In genomic region chr8:39315521-39316233, GRCm38 (mm10) we compare ENCODE assay signal across 17 mouse cellular contexts.
DNase-seq lines count a peak whose midpoint lies in the region; ATAC-seq and TF ChIP-seq lines count a peak whose summit lies in the region.
"Had no signal": no experiment of that assay in that cellular context is flagged by ENCODE, and none has a peak within 500 bp of the region (broad histone marks: within the 10 kb centered on the region; RNA-seq: fewer than 3 reads in every experiment).

No protein-coding gene starts in this region.

- 75% methylated on average over 10 of the region's 10 CpGs for WGBS in midbrain, embryonic 16.5 days
- WGBS in midbrain, postnatal 0 days: 69% methylated on average over 10 of the region's 10 CpGs
- WGBS in limb, embryonic 13.5 days: 37% methylated on average over 10 of the region's 10 CpGs

- H3K27ac ChIP-seq in midbrain, embryonic 16.5 days (ENCODE audit: low read length): no peak overlapping the region
- no peak overlapping the region for H3K27ac ChIP-seq in midbrain, postnatal 0 days (ENCODE audit: low read depth, low read length)
- H3K27ac ChIP-seq in limb, embryonic 13.5 days: no peak overlapping the region
- H3K27ac ChIP-seq: hindbrain, postnatal 0 days; liver, embryonic 15.5 days; neural tube, embryonic 12.5 days had no signal

- DNase-seq in frontal cortex, postnatal 14 days (ENCODE audit: low spot score in 2 of 2): no peak
- no peak for DNase-seq in midbrain, postnatal 0 days (ENCODE audit: low spot score)
- peak; percentile 7 to 18 for DNase-seq in cerebellum, postnatal 10 days
- no peak for DNase-seq in spleen, postnatal 14 days (ENCODE audit: low spot score in 2 of 2)
- DNase-seq in heart, adult 9 months (ENCODE audit: low spot score in 2 of 2): no peak
- DNase-seq: adrenal gland, adult 2 months; kidney, adult 18-20 months; kidney, postnatal 25 days; lung, postnatal 14 days; thymus, adult 18-20 months had no signal

- no peak for TF ChIP-seq CTCF in midbrain, postnatal 0 days (IDR thresholded peaks at IDR 0.05)

- H3K9ac ChIP-seq in midbrain, embryonic 16.5 days (ENCODE audit: low read depth, low read length): no peak overlapping the region
- no peak overlapping the region for H3K9ac ChIP-seq in midbrain, postnatal 0 days (replicated peaks; ENCODE audit: low read length, poor library complexity, severe bottlenecking)
- H3K9ac ChIP-seq in limb, embryonic 13.5 days: no peak overlapping the region
- H3K9ac ChIP-seq: liver, embryonic 15.5 days; neural tube, embryonic 12.5 days had no signal

- no peak overlapping the region for H3K4me3 ChIP-seq in midbrain, embryonic 16.5 days (ENCODE audit: low read depth, low read length)
- no peak overlapping the region for H3K4me3 ChIP-seq in midbrain, postnatal 0 days (ENCODE audit: low read depth, low read length)
- no peak overlapping the region for H3K4me3 ChIP-seq in limb, embryonic 13.5 days
- H3K4me3 ChIP-seq: liver, embryonic 15.5 days; megakaryocyte, embryonic 14.5 days; neural tube, embryonic 12.5 days had no signal

- H3K9me3 ChIP-seq in midbrain, embryonic 16.5 days (replicated peaks; ENCODE audit: control insufficient read depth, low read length, poor library complexity, severe bottlenecking): no peaks in the 10 kb centered on the region
- H3K9me3 ChIP-seq in midbrain, postnatal 0 days (ENCODE audit: low read length): no peaks in the 10 kb centered on the region
- H3K9me3 ChIP-seq in limb, embryonic 13.5 days: no peaks in the 10 kb centered on the region
- H3K9me3 ChIP-seq: liver, embryonic 15.5 days; megakaryocyte, embryonic 14.5 days; neural tube, embryonic 12.5 days had no signal

- no peaks in the 10 kb centered on the region for H3K4me1 ChIP-seq in midbrain, embryonic 16.5 days (ENCODE audit: control insufficient read depth, insufficient read depth, low read length)
- H3K4me1 ChIP-seq in midbrain, postnatal 0 days (ENCODE audit: insufficient read depth, low read length): no peaks in the 10 kb centered on the region
- H3K4me1 ChIP-seq in limb, embryonic 13.5 days: peaks cover 13% of the 10 kb centered on the region
- H3K4me1 ChIP-seq: liver, embryonic 15.5 days; megakaryocyte, embryonic 14.5 days; neural tube, embryonic 12.5 days had no signal

- no peaks in the 10 kb centered on the region for H3K36me3 ChIP-seq in midbrain, embryonic 16.5 days (ENCODE audit: control insufficient read depth, insufficient read depth, low read length)
- H3K36me3 ChIP-seq in midbrain, postnatal 0 days (ENCODE audit: insufficient read depth, low read length): no peaks in the 10 kb centered on the region
- no peaks in the 10 kb centered on the region for H3K36me3 ChIP-seq in limb, embryonic 13.5 days
- H3K36me3 ChIP-seq: liver, embryonic 15.5 days; neural tube, embryonic 12.5 days had no signal

- no peak overlapping the region for H3K4me2 ChIP-seq in midbrain, embryonic 16.5 days (ENCODE audit: low read length)
- no peak overlapping the region for H3K4me2 ChIP-seq in midbrain, postnatal 0 days (ENCODE audit: low read depth, low read length, poor library complexity, severe bottlenecking)
- peak overlapping the region; percentile 17; the same call in 1 of the 2 replicates for H3K4me2 ChIP-seq in limb, embryonic 13.5 days (replicated peaks)
- H3K4me2 ChIP-seq: liver, embryonic 15.5 days; neural tube, embryonic 12.5 days had no signal

- peak; percentile 88 for ATAC-seq in frontal cortex, adult (ENCODE audit: low TSS enrichment)
- 0 out of 2 replicates have a peak, but pooled peaks have one; percentile 17 for ATAC-seq in midbrain, embryonic 16.5 days
- ATAC-seq in midbrain, postnatal 0 days (ENCODE audit: low FRiP score): no peak
- peak; percentile 64 for ATAC-seq in limb, embryonic 13.5 days (ENCODE audit: low FRiP score, low read depth)
- ATAC-seq: hindbrain, postnatal 0 days had no signal

- no peaks in the 10 kb centered on the region for H3K27me3 ChIP-seq in midbrain, embryonic 16.5 days (ENCODE audit: control insufficient read depth, insufficient read depth, low read depth, low read length)
- no peaks in the 10 kb centered on the region for H3K27me3 ChIP-seq in midbrain, postnatal 0 days (ENCODE audit: insufficient read depth, low read length)
- no peaks in the 10 kb centered on the region for H3K27me3 ChIP-seq in limb, embryonic 13.5 days
- H3K27me3 ChIP-seq: liver, embryonic 15.5 days; megakaryocyte, embryonic 14.5 days; neural tube, embryonic 12.5 days had no signal

Comparison
In these comparisons a context has a peak if more than half of its experiments do, and no peak if none do; other contexts are left out.
1. DNase-seq: peak in cerebellum, postnatal 10 days (2 of 2); none in frontal cortex, postnatal 14 days (0 of 2), midbrain, postnatal 0 days (single experiment), spleen, postnatal 14 days (0 of 2) and heart, adult 9 months (0 of 2).